Mouse (Mus musculus): ENCODE data around the gene Zfp768. TPM values are rescaled to one million over a fixed set of nuclear protein-coding genes. Genes with fewer than 3 reads are reported as not detected.

Zfp768 gene
- total and polyA plus RNA-seq, 3 experiments = 10.9 to 33.6 (median 12.3) TPM

- no peak for TF ChIP-seq GATA2 (IDR thresholded peaks at IDR 0.05; ENCODE audit: borderline replicate concordance, low read depth, low read length)
- no peak for TF ChIP-seq TAL1 (conservative IDR thresholded peaks at IDR 0.05; ENCODE audit: low read depth, low read length)
- Histone ChIP-seq H3K36me3 (replicated peaks) (no peaks in the 10 kb centered on the region), H3K4me1 (ENCODE audit: insufficient read depth, low read depth, low read length) (no peaks in the 10 kb centered on the region; the same call in 1 of the 2 replicates), H3K27me3 (ENCODE audit: insufficient read depth, low read length) (peaks cover 30% of the 10 kb centered on the region), H3K9me3 (replicated peaks) (no peaks in the 10 kb centered on the region), H3K4me3 (ENCODE audit: low read depth, low read length) (no peak overlapping the region)
- DNase-seq (ENCODE audit: low spot score) (no peak), ATAC-seq (ENCODE audit: extremely low read depth, insufficient number of reproducible peaks, low FRiP score, poor library complexity, severe bottlenecking) (no peak)
Measured at GRCm38 (mm10) chr7:127335604-127336003, 9.8 kb downstream of the Zfp768 start.

- Histone ChIP-seq H3K27me3 (ENCODE audit: insufficient read depth, low read length) (peaks cover 46% of the 10 kb centered on the region), H3K36me3 (replicated peaks) (no peaks in the 10 kb centered on the region), H3K4me3 (ENCODE audit: low read depth, low read length) (no peak overlapping the region), H3K4me1 (ENCODE audit: insufficient read depth, low read depth, low read length) (no peaks in the 10 kb centered on the region; the same call in none of the 2 replicates), H3K9me3 (replicated peaks) (no peaks in the 10 kb centered on the region)
- no peak for TF ChIP-seq GATA2 (IDR thresholded peaks at IDR 0.05; ENCODE audit: borderline replicate concordance, low read depth, low read length)
- TF ChIP-seq GATA1 (IDR thresholded peaks at IDR 0.05; ENCODE audit: borderline replicate concordance, low read length) = no peak
- ATAC-seq (ENCODE audit: extremely low read depth, insufficient number of reproducible peaks, low FRiP score, poor library complexity, severe bottlenecking) (no peak), DNase-seq (ENCODE audit: low spot score) (no peak)
Measured at GRCm38 (mm10) chr7:127333240-127333639, 12.1 kb downstream of the Zfp768 start.

- Histone ChIP-seq H3K27me3 (ENCODE audit: insufficient read depth, low read length) (peaks cover 69% of the 10 kb centered on the region), H3K4me3 (ENCODE audit: low read depth, low read length) (no peak overlapping the region), H3K36me3 (replicated peaks) (no peaks in the 10 kb centered on the region), H3K4me1 (ENCODE audit: insufficient read depth, low read depth, low read length) (no peaks in the 10 kb centered on the region; the same call in 1 of the 2 replicates), H3K9me3 (replicated peaks) (no peaks in the 10 kb centered on the region)
- ATAC-seq (ENCODE audit: extremely low read depth, insufficient number of reproducible peaks, low FRiP score, poor library complexity, severe bottlenecking) (no peak), DNase-seq (ENCODE audit: low spot score) (no peak)
- TF ChIP-seq GATA2 (IDR thresholded peaks at IDR 0.05; ENCODE audit: borderline replicate concordance, low read depth, low read length) (no peak), POLR2AphosphoS5 (IDR thresholded peaks at IDR 0.05; ENCODE audit: insufficient replicate concordance, low read depth, low read length) (no peak), CTCF (IDR thresholded peaks at IDR 0.05; ENCODE audit: low read depth, low read length) (no peak), GATA1 (IDR thresholded peaks at IDR 0.05; ENCODE audit: borderline replicate concordance, low read length) (no peak), TAL1 (conservative IDR thresholded peaks at IDR 0.05; ENCODE audit: low read depth, low read length) (no peak)
Measured at GRCm38 (mm10) chr7:127326685-127327084, 18.7 kb downstream of the Zfp768 start.

- Histone ChIP-seq H3K9me3 (replicated peaks) (no peaks in the 10 kb centered on the region), H3K4me3 (ENCODE audit: low read depth, low read length) (no peak overlapping the region), H3K4me1 (ENCODE audit: insufficient read depth, low read depth, low read length) (no peaks in the 10 kb centered on the region; the same call in 1 of the 2 replicates), H3K36me3 (replicated peaks) (no peaks in the 10 kb centered on the region), H3K27me3 (ENCODE audit: insufficient read depth, low read length) (peaks cover 76% of the 10 kb centered on the region)
- TF ChIP-seq CTCF (IDR thresholded peaks at IDR 0.05; ENCODE audit: low read depth, low read length) (no peak), POLR2AphosphoS5 (IDR thresholded peaks at IDR 0.05; ENCODE audit: insufficient replicate concordance, low read depth, low read length) (no peak), TAL1 (conservative IDR thresholded peaks at IDR 0.05; ENCODE audit: low read depth, low read length) (no peak), GATA1 (IDR thresholded peaks at IDR 0.05; ENCODE audit: borderline replicate concordance, low read length) (no peak), GATA2 (IDR thresholded peaks at IDR 0.05; ENCODE audit: borderline replicate concordance, low read depth, low read length) (no peak)
- ATAC-seq (ENCODE audit: extremely low read depth, insufficient number of reproducible peaks, low FRiP score, poor library complexity, severe bottlenecking) = no peak
- no peak for DNase-seq (ENCODE audit: low spot score)
Measured at GRCm38 (mm10) chr7:127325550-127325949, 19.8 kb downstream of the Zfp768 start.

GRCm38 (mm10) chr7:127324944-127325343, 20.4 kb downstream of the Zfp768 start:
- H3K36me3 ChIP-seq (replicated peaks) = no peaks in the 10 kb centered on the region

GRCm38 (mm10) chr7:127322085-127322484, 23.3 kb downstream of the Zfp768 start:
- DNase-seq (ENCODE audit: low spot score) = no peak
- ATAC-seq (ENCODE audit: extremely low read depth, insufficient number of reproducible peaks, low FRiP score, poor library complexity, severe bottlenecking) = no peak
- TF ChIP-seq GATA1 (IDR thresholded peaks at IDR 0.05; ENCODE audit: borderline replicate concordance, low read length) (no peak), GATA2 (IDR thresholded peaks at IDR 0.05; ENCODE audit: borderline replicate concordance, low read depth, low read length) (no peak), POLR2AphosphoS5 (IDR thresholded peaks at IDR 0.05; ENCODE audit: insufficient replicate concordance, low read depth, low read length) (no peak), TAL1 (conservative IDR thresholded peaks at IDR 0.05; ENCODE audit: low read depth, low read length) (no peak), CTCF (IDR thresholded peaks at IDR 0.05; ENCODE audit: low read depth, low read length) (no peak)
- H3K4me3 ChIP-seq (ENCODE audit: low read depth, low read length) = no peak overlapping the region
- H3K27me3 ChIP-seq (ENCODE audit: insufficient read depth, low read length) = peaks cover 75% of the 10 kb centered on the region
- H3K4me1 ChIP-seq (ENCODE audit: insufficient read depth, low read depth, low read length) = no peaks in the 10 kb centered on the region
- no peaks in the 10 kb centered on the region for H3K9me3 ChIP-seq (replicated peaks)
- no peaks in the 10 kb centered on the region for H3K36me3 ChIP-seq (replicated peaks)

More at GRCm38 (mm10) chr7:127324944-127325343, 20.4 kb downstream of the Zfp768 start:
- H3K27me3 ChIP-seq (ENCODE audit: insufficient read depth, low read length) = peaks cover 75% of the 10 kb centered on the region
- DNase-seq (ENCODE audit: low spot score) = no peak
- H3K4me3 ChIP-seq (ENCODE audit: low read depth, low read length) = no peak overlapping the region
- ATAC-seq (ENCODE audit: extremely low read depth, insufficient number of reproducible peaks, low FRiP score, poor library complexity, severe bottlenecking) = no peak
- no peaks in the 10 kb centered on the region for H3K4me1 ChIP-seq (ENCODE audit: insufficient read depth, low read depth, low read length)
- H3K9me3 ChIP-seq (replicated peaks) = no peaks in the 10 kb centered on the region
- no peak for TF ChIP-seq CTCF (IDR thresholded peaks at IDR 0.05; ENCODE audit: low read depth, low read length)
- no peak for TF ChIP-seq POLR2AphosphoS5 (IDR thresholded peaks at IDR 0.05; ENCODE audit: insufficient replicate concordance, low read depth, low read length)
- TF ChIP-seq TAL1 (conservative IDR thresholded peaks at IDR 0.05; ENCODE audit: low read depth, low read length) = no peak
- no peak for TF ChIP-seq GATA1 (IDR thresholded peaks at IDR 0.05; ENCODE audit: borderline replicate concordance, low read length)
- no peak for TF ChIP-seq GATA2 (IDR thresholded peaks at IDR 0.05; ENCODE audit: borderline replicate concordance, low read depth, low read length)

GRCm38 (mm10) chr7:127321106-127321505, 24.3 kb downstream of the Zfp768 start:
- Histone ChIP-seq H3K36me3 (replicated peaks) (no peaks in the 10 kb centered on the region), H3K27me3 (ENCODE audit: insufficient read depth, low read length) (peaks cover 71% of the 10 kb centered on the region), H3K4me1 (ENCODE audit: insufficient read depth, low read depth, low read length) (no peaks in the 10 kb centered on the region), H3K9me3 (replicated peaks) (no peaks in the 10 kb centered on the region; the same call in 1 of the 2 replicates), H3K4me3 (ENCODE audit: low read depth, low read length) (no peak overlapping the region)
- DNase-seq (ENCODE audit: low spot score) (no peak), ATAC-seq (ENCODE audit: extremely low read depth, insufficient number of reproducible peaks, low FRiP score, poor library complexity, severe bottlenecking) (no peak)
- TF ChIP-seq GATA2 (IDR thresholded peaks at IDR 0.05; ENCODE audit: borderline replicate concordance, low read depth, low read length) = no peak
- TF ChIP-seq CTCF (IDR thresholded peaks at IDR 0.05; ENCODE audit: low read depth, low read length) = no peak
- no peak for TF ChIP-seq TAL1 (conservative IDR thresholded peaks at IDR 0.05; ENCODE audit: low read depth, low read length)
- TF ChIP-seq POLR2AphosphoS5 (IDR thresholded peaks at IDR 0.05; ENCODE audit: insufficient replicate concordance, low read depth, low read length) = no peak
- TF ChIP-seq GATA1 (IDR thresholded peaks at IDR 0.05; ENCODE audit: borderline replicate concordance, low read length) = no peak
